Mouse (Mus musculus): ENCODE measurements at regions not wholly inside any gene's neighbourhood (a gene's known extent, or its start where the extent isn't known, plus 50 kb on each side); places are given as distances from the start of the nearest gene placed in this dataset.

DNA sequence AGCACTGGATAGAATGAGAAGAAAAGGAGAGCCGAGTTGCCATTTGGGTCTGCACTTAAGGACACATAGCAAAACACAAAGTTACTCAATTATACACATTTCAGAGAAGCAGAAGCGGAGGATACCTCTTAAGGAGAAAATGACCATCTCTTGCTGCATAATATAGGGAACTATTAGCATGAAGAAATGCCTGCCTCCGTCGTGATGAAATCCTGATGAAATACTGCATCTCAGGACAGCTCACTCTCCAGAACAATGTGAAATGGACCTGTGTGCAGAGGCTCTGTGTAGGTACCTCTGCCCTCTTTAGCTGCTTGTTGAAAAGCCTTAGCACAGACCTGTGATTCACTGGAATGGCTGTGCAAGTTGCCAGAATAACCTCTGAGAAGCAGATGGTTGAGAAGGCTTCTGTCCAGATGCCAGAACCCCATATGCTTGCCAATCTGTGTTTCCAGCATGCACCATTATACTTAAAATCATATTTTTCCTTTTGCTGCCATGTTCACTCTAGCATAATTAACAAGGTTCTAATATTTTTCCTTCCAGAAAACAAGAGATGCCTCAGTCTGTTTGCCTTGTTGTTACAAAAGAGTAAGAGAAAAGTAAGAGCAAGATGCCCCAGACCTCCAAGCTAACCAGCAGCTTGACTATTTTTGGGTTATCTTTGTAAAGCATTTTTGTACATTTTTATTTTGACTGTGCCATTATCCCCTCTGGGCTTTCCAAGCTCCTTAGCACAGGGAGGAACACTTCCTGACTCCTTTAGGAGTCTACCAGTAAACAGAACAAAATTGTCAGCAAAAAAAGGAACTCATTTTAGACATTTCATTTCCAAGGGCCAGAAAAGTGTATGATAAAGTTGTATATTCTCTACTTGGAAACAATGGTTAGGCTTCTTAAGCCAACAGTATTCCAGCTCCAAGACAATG is 259.0 kb downstream of the 1190002N15Rik start:
- DNase-seq = no peak
- intact Hi-C loops (cut with DNase I) = no loop called here

DNA sequence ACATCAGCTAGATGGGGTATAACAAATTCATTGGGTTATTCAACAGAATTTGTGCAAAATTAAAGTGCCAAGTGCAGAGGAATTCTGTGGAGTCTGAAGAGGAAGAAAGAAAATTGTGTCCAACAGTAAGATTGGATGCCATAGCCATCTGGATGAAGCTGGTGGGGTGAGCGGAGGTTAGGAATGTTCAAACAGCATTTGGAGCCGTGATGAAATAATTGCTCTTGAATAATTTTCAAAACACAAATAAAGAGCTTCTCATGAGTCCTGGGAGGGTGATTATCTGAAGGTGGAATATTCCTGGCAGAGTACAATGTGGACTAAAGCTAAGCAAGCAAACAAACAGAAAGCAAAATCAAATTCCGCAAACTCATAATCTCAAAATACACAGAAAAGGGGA is 260.8 kb downstream of the 1190002N15Rik start:
- DNase-seq = no peak
- intact Hi-C loops (cut with DNase I) = no loop called here

DNA sequence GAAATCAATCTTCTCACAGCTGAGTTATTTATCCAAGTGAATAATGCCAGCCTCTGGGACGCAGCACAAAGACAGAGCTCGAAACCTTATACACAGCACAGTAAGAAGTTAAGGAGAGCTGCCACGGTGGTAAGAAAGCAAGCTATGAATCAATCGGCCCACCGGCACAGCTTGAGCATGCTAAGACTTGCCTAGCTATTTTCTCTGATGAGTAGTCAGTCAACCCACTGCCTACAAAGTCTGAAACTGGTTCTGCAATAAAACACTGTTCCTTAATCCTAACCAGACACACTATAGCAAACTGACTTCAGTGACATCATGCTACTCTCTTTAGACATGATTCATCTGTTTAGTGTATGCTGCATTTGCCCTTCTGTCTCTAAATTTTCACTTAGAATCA is 268.7 kb downstream of the 1190002N15Rik start:
- no peak for DNase-seq
- intact Hi-C loops (cut with DNase I) = no loop called here

DNA sequence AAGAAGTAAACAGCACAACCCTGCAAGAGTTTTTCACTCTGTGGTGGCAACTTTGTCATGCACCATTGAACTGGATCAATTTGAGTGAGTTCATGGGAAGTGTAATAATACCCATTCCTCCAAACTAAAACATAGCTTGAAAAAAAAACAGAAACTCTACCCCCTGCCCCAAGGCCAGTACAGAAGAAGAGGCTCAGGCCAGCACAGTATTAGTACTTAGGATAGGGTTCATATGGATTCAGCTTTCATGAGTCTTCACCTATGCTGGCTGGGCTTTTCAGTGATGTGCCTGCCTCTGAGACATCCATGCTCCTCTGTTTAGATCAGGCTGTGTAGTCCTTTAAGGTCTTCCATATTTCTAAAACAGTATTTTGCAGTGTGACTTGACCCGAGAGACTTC is 270.6 kb downstream of the 1190002N15Rik start:
- no peak for DNase-seq
- intact Hi-C loops (cut with DNase I) = no loop called here

DNA sequence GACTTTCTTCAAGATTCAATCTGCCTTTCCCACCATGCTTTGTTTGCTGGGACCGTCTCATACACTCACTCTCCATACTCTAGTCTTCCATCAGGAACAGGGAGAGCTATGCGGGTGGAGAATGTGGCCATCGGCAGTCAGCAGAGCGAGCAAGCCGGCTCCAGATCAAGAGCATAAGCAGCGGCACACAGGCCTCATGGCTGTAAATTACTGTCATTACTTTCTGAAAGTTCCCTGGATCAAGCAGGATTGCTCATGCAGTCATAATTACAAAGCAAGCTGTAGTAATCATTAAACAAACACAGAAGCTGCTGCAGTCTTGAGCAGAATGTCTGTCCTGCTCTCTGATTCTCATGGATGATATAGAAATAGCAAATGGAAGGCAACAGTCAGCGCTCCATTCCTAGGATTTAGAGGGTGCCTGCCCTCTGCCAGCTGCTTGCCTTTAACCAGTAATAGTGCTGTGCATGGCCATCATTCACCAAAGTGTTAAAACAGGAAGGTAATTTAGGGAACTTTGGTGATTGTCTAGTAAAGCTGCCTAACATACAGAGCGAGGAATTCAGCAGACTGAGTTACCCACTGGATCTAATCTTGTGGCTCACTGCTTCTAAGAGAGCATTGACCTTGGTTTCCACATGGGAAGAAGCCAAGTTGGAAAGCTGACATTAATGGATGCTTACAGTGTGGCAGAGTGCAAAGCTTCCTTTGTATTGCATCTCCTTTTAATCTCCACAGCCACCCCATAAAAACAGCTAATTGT is 298.2 kb downstream of the 1190002N15Rik start:
- DNase-seq = peak; percentile 4 to 9
- intact Hi-C loops (cut with DNase I) = loop anchor here (5.0 kb wide), 1 partner anchor 102 kb away; no protein-coding TSS in a partner anchor

DNA sequence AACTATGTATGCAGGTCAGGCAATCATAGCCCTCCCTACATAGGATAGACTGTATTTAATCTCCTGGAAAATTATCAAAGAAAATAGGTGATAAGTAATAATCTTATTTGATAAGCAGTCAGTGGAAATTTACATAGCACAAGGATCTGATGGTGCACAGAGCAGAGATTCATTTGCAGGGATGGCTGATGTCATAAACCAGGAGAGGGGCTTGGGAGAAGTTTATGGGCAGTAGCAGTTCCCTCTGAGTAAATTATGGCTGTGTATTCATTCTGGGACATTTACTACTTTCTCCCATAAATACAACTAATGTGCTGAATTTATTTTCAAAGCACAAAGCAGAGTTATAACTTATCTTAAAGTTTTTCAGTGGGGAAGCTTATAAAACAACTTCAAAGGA is 299.3 kb downstream of the 1190002N15Rik start:
- intact Hi-C loops (cut with DNase I) = loop anchor here (5.0 kb wide), 1 partner anchor 101 kb away; no protein-coding TSS in a partner anchor
- DNase-seq = no peak

DNA sequence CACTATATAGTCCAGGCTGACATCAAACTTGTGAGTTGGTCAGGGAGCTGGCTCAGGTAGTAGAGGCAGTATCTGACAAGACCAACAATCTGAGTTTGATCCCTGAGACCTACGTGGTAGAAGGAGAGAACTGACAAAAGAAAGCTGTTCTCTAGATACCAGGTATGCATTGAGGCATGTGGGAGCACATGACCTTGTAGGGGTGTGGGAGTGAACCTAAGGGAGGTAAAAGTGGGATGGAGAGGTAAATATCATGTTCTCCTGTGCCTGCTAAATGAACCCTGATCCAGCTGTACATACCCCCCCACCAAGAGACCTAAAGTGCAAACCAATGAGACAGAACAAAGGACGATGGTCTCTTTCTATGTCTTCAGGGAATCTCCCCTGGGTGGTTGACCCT is 308.3 kb downstream of the 1190002N15Rik start:
- no peak for DNase-seq
- intact Hi-C loops (cut with DNase I) = no loop called here

DNA sequence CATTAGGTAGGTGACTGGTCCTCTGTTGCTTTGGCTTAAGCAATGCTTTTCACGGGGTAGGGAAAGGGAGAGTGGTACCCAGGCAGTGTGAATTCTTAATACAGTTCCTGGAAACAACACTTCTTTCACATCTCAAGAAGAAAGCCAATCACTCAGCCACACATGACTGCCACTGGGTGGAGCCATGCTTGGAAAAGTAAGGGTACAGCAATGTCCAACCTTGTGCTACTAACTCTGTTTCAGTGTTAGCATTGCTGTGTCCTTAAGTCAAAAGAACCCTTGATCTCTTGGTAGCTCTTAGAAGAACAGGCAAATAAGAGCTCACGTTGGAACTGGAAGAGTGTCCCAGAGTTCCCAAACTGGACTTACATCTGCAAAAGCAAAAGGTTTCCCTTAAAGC is 318.8 kb downstream of the 1190002N15Rik start:
- intact Hi-C loops (cut with DNase I) = no loop called here
- DNase-seq = peak in 1 of 2 experiments; percentile 4

DNA sequence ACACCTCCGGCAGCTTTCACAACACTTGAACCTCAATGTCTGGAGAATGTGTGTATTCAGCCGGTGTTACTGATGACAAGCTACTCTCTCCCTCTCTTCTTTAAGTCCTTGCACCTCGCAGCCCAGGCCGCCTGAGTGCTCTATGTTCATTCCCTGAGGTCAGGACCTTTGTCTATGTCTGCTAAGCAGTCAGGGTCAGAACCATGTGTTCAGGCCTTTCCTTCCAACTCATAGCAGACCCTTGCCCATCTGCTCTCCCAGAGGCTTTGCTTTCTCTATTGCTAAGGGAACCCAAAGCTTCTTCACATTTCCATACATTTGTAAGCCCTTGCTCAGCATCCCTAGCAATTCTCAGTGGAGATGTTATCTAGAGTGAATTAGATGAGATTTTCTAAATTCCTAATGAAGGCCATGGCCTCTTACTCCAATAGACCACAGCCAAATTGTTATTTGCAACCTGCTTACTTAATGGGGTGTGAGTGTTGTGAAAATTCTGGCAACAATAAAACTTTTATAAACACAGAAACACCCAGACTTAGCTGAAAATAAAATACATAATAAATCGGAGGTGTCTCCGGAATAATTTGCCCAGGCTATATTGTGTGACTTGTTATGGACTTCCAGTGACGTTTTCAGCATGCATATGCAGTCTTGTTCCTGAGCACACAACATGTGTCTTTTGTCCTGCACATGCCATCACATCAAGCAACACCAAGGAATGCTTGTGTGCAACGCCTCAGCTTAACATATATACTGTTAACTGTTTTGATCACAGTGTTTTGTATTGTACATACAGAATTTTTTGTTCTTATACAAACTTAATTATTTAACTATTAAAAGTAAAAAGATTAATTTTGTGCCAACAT is 321.2 kb downstream of the 1190002N15Rik start:
- DNase-seq = no peak
- intact Hi-C loops (cut with DNase I) = no loop called here

DNA sequence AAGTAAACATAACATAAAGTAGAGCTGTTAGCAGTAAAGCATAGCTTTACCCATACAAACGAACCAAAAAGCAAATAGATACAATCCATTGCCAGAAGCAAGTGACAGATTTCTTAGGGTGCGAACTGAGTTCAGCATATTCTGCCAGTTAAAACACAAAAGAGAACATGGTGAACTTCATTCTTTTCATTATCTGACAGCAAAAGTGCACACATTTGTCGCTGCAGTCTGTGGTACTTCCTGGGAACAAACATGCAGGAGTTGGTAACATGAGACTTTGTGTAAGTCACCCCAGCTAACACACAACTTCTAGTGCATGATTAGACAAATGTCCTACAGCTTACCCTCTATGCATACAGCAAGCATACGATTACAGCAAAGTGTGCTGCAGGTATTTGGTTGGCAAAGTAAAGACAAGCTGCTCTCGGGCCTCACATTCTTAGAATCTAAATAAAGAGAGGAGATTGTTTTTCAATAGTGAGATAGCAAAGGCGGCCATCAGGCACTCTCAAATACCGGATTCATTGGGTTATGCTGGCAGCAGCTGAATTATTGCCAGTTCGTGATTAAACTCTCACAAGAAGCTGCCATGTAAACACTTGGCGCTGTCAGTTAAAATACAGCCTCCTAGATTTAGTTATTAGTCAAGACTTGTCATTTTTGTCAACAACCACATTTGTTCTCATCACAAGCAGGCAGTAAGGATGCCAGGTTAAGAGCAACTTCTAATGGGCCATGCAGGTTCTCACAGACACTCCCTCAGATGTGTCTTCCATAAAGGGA is 327.2 kb downstream of the 1190002N15Rik start:
- intact Hi-C loops (cut with DNase I) = no loop called here
- no peak for DNase-seq

DNA sequence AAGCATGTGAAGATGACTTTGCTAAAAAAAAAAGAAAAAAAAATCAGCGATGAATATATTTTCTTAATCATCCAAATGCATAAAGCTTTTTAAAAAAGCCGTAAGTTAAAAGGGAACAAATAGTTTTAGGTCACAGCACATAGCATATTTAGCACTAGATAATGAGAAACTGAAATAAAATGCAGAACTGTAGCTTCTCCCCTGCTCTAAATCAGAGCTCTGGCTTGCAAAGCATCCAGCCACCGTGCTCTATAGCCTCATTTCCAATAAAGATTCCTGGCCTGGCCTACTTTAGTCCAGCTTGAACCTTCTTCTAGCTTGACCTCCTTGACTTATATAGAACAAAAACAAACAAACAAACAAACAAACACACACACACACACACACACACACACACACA is 328.9 kb downstream of the 1190002N15Rik start:
- no peak for DNase-seq
- intact Hi-C loops (cut with DNase I) = no loop called here

DNA sequence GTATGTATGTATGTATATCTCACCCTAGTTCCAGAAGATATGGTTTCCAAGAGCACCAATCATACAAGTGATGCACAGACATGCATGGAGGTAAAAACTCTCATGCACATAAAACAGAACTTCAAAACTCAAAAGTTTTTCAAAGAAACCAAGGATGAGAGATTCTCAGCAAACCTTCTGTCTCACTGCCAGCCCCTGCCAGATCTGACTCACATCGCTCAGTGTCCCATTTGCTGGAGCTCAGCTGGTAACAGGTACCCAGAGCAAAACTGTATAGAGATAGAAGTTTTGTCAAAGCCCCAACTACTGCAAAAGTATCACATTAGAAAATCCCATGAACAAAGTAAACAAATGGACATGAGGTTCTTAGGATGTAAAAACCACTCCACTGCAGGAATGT is 337.0 kb downstream of the 1190002N15Rik start:
- intact Hi-C loops (cut with DNase I) = no loop called here

DNA sequence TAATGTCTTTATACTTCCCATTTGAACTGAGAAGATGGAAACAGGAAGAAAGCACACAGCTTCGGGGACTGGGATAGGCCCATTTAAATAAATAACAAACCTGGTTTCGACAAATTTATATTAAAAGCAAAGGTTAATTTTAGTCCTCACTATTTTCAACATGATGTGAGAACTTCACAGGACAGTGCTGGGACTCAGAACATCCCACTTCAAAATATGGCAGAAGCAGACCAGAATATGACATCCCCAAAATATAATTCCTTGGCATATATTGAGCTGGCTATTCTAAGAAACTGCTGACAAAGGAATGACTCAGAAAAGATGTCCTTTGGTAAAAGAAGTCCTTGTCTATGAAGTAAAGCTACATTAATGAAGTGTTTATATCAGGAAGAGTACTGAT is 338.0 kb downstream of the 1190002N15Rik start:
- no peak for DNase-seq
- intact Hi-C loops (cut with DNase I) = no loop called here

More for the DNA sequence above, 337.0 kb downstream of the 1190002N15Rik start:
- no peak for DNase-seq

DNA sequence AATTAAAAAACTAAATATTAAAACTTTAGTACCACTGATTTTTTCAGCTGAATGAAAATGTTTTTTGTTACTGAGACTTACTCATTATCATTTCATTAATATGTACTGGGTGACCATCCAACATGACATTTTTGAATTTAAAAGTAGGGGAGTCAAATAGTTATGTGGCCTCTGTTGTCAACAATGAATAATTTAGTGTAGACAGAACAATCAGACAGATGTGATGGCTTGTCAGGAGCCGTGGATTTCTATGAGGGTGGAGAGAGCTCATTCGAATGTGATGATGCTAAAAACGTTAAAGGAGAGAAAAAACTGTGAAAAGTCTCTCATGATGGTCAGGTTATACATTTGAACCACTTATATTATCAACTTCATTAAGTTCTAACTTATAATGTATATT is 346.8 kb downstream of the 1190002N15Rik start:
- no peak for DNase-seq
- intact Hi-C loops (cut with DNase I) = no loop called here

DNA sequence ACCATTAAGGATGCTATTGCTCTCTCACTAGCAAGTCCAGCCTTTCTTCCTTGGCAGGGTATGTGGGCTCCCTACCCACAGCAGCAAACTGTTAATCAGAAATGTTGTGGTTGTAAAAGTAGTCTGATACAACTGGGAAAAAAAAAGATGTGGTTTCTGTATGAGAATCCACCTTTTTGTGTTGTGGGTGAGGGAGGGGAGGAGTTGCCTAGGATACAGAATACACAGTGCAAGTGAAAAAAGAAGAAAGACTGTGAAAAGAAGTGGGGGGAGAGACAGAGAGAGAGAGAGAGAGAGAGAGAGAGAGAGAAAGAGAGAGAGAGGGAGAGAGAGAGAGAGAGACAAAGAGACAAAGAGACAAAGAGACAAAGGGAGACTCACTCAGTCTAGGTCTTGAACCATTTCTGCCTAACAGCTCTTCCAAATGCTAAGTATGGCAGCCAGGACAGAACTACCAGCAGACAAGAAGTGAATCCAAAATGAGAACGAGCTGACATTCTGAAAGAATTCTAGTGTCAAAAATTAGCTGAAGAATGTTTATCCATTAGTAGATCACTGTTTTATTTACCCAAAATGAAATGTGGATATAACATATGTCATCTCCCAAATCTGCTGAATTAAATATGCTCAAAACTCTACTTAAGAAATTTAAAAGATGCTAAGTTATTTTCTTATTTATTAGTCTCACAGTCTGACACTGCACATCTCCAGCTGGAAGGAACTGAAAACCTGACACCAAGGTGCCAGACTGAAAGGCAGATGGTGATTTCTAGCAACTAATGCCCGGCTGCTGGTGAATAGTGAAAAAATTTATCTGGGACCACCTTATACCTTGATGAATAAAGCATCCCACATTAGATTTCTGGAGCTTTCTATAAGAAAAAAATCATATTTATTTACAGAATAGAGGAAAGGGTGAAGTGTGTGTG is 347.7 kb downstream of the 1190002N15Rik start:
- intact Hi-C loops (cut with DNase I) = no loop called here
- DNase-seq = no peak

DNA sequence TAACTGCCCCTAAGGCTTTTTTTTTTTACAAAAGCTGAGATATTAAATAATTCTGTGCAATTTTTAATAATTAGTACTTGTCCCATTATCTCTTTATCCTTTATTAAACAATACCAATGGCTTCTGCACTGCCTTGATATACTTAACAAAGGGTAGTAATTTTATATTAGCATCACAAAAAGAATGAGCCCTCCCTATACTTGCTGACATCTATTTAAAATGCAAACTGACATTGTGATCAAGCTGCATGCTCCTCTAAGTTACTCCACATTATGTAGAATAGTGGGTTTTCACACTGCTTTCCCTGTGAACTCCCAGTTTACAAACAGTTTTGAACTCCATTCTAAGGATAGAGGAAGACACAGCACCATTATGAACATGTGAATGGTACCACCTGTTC is 349.8 kb downstream of the 1190002N15Rik start:
- no peak for DNase-seq
- intact Hi-C loops (cut with DNase I) = no loop called here

DNA sequence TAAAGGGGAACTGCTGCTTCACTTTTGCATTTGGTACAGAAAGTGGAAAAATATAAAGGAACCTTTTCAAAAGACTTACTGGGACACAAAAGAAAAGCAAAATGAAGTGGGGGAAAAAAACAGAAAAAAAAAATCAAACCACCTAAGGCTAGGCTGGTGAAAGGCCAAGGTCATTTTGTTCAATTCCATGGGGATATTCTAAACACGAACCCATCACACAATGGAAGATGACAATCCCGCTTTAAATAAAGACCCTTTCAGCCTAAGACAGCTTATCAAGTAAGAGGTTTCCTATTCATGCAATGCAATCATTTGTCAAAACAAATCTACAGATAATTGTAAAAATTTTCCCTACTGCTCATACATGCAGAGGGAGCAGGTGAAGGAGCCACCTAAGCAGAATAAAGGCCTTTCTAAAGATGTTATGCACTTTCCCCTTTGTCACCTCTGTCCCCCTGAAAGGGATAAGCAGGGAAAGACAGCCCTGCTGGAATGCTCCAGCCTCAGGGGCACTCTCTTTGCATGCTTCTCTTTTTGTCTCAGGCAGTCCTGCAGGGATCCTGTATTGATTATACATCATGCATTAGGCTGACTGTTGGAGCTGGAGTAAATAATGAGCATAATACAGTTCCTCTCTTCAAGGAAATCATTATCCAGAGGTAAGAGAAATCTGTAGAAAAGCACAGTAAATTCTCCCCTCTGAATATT is 367.8 kb downstream of the 1190002N15Rik start:
- intact Hi-C loops (cut with DNase I) = no loop called here
- DNase-seq = no peak

DNA sequence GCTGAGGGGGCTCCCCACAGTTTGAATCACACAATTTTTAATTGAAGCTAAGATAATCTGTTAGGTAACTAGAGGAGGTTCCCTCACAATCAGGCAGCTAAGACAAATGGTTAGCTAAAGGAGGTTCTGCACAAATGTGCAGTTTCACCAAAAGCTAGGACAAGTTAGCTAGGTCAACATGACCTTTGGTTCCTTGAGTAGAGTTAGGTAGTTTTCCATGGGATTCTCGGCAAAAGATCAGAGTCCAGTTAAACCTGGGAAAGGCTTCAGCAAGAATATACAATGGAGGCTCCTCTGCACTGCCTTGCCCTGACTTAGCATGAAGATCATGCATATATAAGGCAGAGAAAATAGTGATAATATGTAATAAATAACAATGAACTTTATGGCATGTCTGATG is 374.2 kb downstream of the 1190002N15Rik start:
- no peak for DNase-seq
- intact Hi-C loops (cut with DNase I) = no loop called here

Data from heart, postnatal 10 days (tissue).